Mouse (Mus musculus): Measurements from ENCODE around the gene Olfr424.

DNA sequence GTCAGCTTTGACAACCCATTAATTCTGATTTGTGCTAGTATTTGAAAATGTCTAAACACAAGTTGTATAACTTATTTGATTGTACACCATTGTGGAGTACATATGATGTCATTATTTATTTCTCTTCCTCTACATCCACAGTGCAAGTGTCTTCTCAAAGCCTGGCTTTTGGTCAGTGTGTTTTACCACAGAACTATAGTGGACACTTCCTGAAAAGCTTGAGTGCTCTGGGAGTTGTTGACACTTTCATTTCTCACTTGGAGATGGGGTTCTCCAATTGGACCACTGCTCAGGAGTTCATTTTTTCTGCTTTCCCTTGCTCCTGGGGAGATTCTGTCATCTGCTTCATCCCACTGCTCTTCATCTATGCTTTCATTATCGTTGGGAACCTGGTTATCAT, 27.2 kb downstream of the Olfr424 start:
- no peak for TF ChIP-seq CTCF (IDR thresholded peaks at IDR 0.05; ENCODE audit: extremely low read depth, insufficient read depth, low read length)
- no peak for TF ChIP-seq POLR2A (IDR thresholded peaks at IDR 0.05; ENCODE audit: extremely low read depth, insufficient read depth, low read length)

All from cortical plate, adult 2 months (tissue).